Mouse (Mus musculus): ENCODE measurements around the gene Dis3l2. TPM values are rescaled to one million over a fixed set of nuclear protein-coding genes. Genes with fewer than 3 reads are reported as not detected.

Gene Dis3l2
- total RNA-seq, 2 experiments from 2014 or later: 11.1 to 12.0 TPM

- intact Hi-C loops (cut with DNase I; ENCODE audit: low total_unique reads): loop anchor here (2.0 to 5.0 kb wide), 2 partner anchors 374 to 390 kb away; no protein-coding TSS in a partner anchor
These were observed 337.5 kb downstream of the Dis3l2 start for GRCm38 (mm10) chr1:87041119-87041518.

GRCm38 (mm10) chr1:87041814-87042438 lies 338.3 kb downstream of the Dis3l2 start:
- intact Hi-C loops (cut with DNase I; ENCODE audit: low total_unique reads): loop anchor here (2.0 to 5.0 kb wide), 2 partner anchors 375 to 391 kb away; no protein-coding TSS in a partner anchor
- peak; percentile 66 for DNase-seq

More at GRCm38 (mm10) chr1:87041119-87041518, 337.5 kb downstream of the Dis3l2 start:
- DNase-seq: peak; percentile 68

GRCm38 (mm10) chr1:87050072-87050471 lies 346.5 kb downstream of the Dis3l2 start:
- no peak for DNase-seq
- intact Hi-C loops (cut with DNase I; ENCODE audit: low total_unique reads): no loop called here

GRCm38 (mm10) chr1:87050700-87051099 lies 347.1 kb downstream of the Dis3l2 start:
- DNase-seq: no peak
- intact Hi-C loops (cut with DNase I; ENCODE audit: low total_unique reads): no loop called here

GRCm38 (mm10) chr1:87051369-87051768 lies 347.8 kb downstream of the Dis3l2 start:
- intact Hi-C loops (cut with DNase I; ENCODE audit: low total_unique reads): no loop called here
- no peak for DNase-seq

GRCm38 (mm10) chr1:87057075-87057474 lies 353.5 kb downstream of the Dis3l2 start:
- DNase-seq: no peak
- intact Hi-C loops (cut with DNase I; ENCODE audit: low total_unique reads): no loop called here

GRCm38 (mm10) chr1:87059042-87059665 lies 355.5 kb downstream of the Dis3l2 start:
- intact Hi-C loops (cut with DNase I; ENCODE audit: low total_unique reads): no loop called here
- no peak for DNase-seq

- DNase-seq: no peak
- intact Hi-C loops (cut with DNase I; ENCODE audit: low total_unique reads): no loop called here
These were observed 357.3 kb downstream of the Dis3l2 start for GRCm38 (mm10) chr1:87060913-87061312.

GRCm38 (mm10) chr1:87070720-87071119 lies 367.1 kb downstream of the Dis3l2 start:
- peak; percentile 26 for DNase-seq

GRCm38 (mm10) chr1:87073776-87074175 lies 370.2 kb downstream of the Dis3l2 start:
- intact Hi-C loops (cut with DNase I; ENCODE audit: low total_unique reads): no loop called here
- peak; percentile 22 for DNase-seq

More at GRCm38 (mm10) chr1:87070720-87071119, 367.1 kb downstream of the Dis3l2 start:
- intact Hi-C loops (cut with DNase I; ENCODE audit: low total_unique reads): no loop called here

- DNase-seq: no peak
- intact Hi-C loops (cut with DNase I; ENCODE audit: low total_unique reads): no loop called here
These were observed 382.6 kb downstream of the Dis3l2 start for GRCm38 (mm10) chr1:87086196-87086595.

- DNase-seq: no peak
- intact Hi-C loops (cut with DNase I; ENCODE audit: low total_unique reads): no loop called here
These were observed 383.4 kb downstream of the Dis3l2 start for GRCm38 (mm10) chr1:87086964-87087363.

GRCm38 (mm10) chr1:87089251-87089650 lies 385.6 kb downstream of the Dis3l2 start:
- DNase-seq: no peak
- intact Hi-C loops (cut with DNase I; ENCODE audit: low total_unique reads): no loop called here

GRCm38 (mm10) chr1:87089828-87090227 lies 386.2 kb downstream of the Dis3l2 start, which contains the start of gene Alppl2:
Gene Alppl2 (minus strand): TSS chr1:87089928.
- DNase-seq: no peak
- intact Hi-C loops (cut with DNase I; ENCODE audit: low total_unique reads): no loop called here

- intact Hi-C loops (cut with DNase I; ENCODE audit: low total_unique reads): no loop called here
- no peak for DNase-seq
These were observed 392.0 kb downstream of the Dis3l2 start for GRCm38 (mm10) chr1:87095642-87096041.

- peak; percentile 72 for DNase-seq
- intact Hi-C loops (cut with DNase I; ENCODE audit: low total_unique reads): no loop called here
These were observed 394.9 kb downstream of the Dis3l2 start for GRCm38 (mm10) chr1:87098358-87098975.

Other genes starting within 250 kb of the Dis3l2 start
- 100 to 1,000 TPM; 184 to 248 TPM for gene Ptma, start 177.1 kb upstream of the Dis3l2 start, total RNA-seq (2021)
- 10 to 100 TPM; 25.0 to 30.2 TPM for gene Pde6d, start 121.2 kb upstream of the Dis3l2 start, total RNA-seq (2021)
- gene Cops7b, start 120.9 kb upstream of the Dis3l2 start, total RNA-seq (2021): 1 to 10 TPM; 8.2 to 9.6 TPM
- 1 to 10 TPM in 1 of 2 experiments, under 1 TPM in 1; 0.51 to 2.3 TPM for gene Nppc, start 33.2 kb upstream of the Dis3l2 start, total RNA-seq (2021)